Mouse (Mus musculus) layer of hippocampus, postnatal 36 days (tissue): ENCODE data around the gene Zfp710. TPM values are rescaled to one million over a fixed set of nuclear protein-coding genes. Genes with fewer than 3 reads are reported as not detected.
A peak's percentile ranks its signal among the peaks of the same experiment; 100 is the strongest.

Experiments used
- DNase-seq, 2 experiments: peaks; one replicate each; pipeline ENCODE4 v3.0.0; 2022
- total RNA-seq, 2 experiments: library from RNA; stranded (reverse); gene quantifications; 2 replicates each; pipeline ENCODE4 v1.2.3; 2021

Zfp710 gene
- total RNA-seq, 2 experiments from 2014 or later = 21.7 to 23.1 TPM

DNA sequence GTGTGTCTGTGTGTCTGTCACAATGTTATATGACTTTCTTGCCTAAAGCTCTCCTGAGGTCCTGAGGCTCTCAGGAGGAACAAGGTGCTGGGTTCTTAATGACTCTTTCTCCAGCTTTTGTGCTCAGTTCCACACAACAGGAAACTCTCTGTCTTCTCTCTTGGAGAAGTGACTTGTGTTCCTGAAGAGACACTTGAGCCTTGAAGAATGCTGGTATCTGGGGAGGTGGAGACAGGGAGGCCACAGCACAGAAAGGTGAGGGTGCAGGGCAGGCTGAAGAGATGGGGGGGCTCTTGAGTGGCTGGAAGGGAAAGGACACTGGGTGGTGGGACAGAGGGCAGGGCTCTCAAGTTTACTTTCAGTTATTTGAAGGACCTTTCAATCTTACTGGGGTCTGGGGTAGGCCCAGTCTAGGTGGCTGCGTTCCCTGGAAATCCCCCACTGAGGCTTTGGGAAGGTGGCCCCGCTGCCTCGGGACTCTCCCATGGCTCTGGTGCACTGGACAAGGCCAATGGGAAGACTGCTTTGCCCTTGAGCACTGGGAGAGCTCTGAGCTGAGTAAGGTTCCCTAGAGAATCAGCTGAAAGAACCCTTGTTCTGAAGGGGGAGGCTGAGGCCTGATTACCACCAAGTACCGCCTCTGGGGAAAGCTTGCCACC lies 33.9 kb downstream of the Zfp710 start:
- DNase-seq = no peak

DNA sequence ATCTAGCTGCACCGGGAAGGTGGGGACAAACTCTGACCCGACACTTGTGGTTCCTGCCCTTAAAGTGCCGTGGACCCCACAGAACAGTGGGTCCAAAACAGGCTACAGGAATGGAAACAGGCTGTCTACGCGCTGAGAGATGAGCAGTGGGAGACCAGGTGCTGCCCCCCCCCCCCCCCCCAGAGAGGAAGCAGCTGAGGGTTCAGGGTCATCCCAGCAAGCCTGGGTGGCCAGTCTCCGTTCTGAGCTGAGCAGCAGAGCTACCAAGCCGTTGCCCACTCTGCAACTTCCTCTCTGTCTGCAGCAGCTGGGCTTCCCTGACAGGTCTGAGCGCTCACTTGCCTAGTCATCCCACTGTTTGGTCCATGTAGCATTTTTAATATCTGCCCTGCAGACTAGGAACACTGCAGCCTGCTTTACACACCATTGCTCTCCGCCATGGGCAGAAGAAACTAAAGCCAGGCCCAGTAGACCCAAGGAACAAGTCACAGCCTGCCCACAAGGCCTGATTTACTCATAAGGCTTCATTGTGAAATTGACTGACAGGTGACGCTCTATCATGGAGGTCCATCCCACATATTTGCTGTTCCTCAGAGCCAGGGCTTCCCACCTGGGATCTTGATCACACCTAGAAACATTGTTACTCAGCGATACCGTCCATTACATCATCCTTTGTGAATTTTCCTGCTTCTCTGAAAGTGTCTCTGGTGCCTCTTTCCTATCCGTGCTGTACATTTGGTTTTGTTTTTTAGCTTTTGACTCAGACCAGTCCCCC lies 34.6 kb downstream of the Zfp710 start:
- DNase-seq = no peak

DNA sequence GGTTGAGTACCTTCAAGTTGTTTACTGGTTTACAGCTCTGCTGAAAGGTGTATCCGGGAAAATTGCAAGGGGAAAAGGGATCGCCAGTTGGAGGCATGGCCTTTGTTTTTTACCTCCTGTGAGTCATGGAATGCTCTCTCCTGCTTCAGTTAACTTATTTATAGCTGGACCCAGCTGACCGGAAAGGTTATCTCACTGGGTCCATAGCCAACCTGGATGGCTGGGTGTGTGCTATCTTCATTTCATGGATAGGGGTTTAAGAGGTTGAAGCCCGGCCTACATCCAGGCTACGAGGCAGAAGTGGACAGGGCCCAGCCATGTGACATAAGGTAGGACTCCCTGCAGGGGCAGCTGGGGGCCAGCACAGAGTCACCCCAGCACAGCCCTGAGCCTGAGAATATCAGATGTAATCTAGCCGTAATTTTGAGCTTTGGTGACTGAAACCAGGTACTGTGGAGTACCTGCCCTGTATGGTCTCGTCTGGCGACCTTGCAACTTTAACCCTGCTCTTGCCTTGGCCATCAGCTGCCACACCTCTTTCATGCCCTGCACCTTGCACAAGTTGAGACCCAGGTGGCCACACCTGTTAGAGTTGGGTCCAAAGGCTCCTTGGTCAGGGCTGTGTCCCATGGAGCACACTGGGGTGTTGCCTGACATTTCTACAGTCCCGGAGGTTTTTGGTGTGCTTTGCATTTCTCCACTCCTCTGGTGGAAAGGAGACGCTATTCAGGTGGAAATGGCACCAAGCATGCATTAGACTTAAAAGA lies 35.6 kb downstream of the Zfp710 start:
- no peak for DNase-seq

DNA sequence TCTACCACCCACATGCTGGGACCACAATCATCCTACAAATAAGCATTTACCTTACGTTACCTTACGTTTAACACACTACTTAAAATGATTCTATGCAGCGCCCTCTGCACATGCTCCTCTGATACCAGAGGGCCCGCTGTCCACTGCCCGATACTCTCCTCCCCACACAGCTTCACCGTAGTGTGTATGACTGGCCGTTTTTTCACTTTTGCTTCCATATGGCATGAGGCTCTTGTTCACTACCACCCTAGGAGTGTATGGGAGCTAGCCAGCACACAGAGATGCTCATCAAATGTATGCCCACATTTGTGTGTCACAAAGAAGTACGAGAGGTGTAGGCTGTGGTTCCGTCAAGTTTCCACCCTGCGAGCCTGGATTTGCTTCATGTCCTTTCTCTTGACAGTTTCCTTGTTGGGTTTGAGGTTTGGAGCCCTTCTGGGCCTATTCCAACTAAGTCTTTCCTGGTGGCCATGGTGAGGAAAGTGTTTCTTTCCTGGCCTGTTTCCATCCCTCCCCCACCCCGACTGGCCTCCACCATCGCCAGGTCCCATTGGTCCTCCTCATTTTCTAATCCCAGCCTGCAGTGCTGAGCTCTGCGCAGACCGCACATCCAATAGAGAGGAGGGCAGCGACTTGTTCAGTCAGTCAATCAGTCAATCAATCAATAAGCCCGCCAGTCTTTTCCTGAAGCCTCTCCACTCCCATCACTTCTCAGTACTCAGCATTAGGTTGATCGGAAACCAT lies 37.6 kb downstream of the Zfp710 start:
- DNase-seq = no peak

DNA sequence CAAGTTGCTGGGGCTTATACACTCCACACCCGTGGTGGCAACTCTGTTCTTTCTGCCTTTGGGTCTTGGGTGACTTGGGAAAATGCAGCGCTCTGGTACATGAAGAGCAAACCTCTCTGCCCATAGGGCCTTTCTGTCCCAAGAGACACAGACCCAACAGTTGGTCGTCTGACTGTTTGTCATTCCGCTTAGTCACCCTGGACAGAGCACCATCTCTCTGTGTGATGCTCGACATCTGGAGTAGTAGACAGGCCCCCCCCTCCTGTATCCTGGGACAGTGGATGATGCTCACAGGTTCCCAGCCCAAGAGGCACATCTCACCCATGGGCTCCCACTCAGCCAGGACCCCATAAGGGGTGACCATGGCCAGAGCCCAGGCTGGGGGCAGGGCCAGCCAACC lies 38.6 kb downstream of the Zfp710 start:
- DNase-seq = no peak

DNA sequence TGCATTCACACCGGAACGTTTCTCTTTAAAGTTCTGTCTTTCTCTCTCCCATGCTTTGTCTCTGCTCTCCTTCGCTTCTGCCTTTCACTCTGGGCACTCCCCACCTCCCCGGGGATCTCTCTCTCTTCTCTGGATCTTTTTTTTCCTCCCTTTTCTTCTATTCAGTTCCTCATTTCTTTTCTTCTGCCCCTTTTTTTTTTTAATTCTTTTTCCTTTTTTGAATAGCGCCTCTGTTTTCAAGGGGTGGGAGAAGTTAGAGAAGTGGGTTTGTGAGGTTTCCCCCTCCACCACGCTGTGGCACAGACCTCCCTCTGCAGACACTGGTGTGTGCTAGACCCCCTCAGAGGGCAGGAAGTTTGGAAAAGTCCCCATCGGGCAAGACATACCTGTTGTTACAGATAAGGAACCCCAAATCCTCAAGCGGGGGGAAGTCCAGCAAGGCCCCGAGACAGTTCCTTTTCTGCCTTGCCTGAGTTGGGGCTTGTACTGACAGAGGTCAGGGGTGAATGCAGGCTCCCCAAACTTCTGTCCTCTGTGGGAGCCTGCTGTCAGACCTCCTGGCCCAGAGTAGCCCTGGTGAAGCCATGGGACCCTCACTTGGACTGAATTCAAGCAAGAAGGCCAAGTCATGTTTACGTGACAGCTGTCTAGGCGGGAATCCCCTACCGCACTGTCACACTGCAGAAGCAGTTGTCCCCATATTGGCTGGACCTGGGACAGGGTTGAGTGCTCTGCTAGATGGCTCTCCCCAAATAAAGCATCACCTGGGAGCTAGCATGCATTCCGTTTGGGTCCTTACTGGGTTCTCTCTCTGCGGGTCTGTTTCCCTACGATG lies 39.5 kb downstream of the Zfp710 start:
- no peak for DNase-seq

DNA sequence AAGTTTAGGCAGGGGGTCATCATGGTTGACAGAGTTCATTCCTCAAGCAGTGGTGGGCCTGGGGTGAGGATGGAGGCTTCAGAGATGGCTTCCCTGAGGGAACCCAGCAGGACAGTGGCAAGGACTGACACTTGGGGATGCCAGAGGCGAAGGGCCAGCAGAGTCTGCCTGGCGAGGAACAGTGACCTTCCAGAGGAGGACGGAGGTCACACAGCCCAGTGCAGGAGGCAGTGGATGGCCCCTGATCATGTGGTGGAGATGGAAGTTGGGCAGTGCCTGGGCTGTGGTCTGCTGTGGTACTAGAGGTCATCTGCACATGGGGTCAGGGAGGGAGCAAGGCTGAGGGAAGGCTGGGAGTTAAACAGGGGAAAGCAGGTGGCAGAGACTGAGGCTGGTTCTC lies 40.6 kb downstream of the Zfp710 start:
- no peak for DNase-seq

DNA sequence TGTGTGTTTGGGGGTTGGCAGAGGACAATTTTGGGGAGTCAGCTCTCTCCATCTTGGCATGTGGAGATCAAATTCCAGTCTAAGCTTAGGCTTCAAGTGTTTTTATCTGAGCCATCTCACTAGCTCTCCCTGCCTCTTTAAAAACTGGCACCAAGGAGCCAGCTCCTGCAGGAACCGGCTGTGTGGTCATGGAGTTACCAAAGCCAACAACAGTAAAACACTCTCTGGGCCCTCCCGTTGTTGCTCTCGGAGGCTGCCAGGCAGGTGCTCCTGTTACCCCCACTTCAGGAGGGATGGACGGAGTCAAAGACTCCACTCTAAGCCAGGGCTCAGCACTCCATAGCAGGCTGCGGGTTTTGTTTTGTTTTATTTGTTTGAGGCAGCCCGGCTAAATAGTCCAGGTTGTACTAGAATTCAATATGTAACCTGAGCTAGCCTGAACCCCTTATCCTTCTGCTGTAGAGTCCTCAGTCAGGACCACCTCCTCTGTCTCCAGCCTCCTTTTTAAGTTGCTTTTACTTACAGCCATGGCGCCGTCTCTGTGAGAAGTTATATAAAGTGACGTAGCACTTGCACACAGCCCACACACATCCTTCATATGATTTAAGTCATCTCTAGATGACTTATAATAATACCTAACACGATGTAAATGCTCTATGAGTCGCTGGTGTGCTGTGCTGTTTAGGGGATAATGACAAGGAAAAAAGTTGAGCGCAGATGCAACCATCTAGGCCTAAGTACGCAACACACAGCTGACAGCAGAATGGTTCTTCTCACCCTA lies 42.3 kb downstream of the Zfp710 start:
- DNase-seq = no peak

DNA sequence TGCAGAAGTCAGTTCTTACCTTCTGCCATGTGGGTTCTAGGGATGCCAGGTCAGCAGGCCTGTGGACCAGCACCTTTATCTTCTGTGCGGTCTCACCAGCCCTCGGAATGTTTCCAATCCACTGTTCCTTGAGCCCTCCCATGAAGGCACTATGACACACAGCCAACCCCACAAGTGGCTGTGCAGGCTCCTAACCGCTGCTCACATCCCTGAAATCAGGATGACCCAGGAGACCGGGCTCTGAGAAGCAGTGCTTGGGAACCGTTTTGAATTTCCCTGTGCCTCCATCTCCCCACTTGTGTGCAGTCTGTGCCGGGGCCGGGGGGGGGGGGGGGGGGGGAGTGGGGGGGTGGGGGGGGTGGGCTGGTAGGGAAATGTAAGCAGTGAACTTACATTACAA lies 43.7 kb downstream of the Zfp710 start:
- no peak for DNase-seq

DNA sequence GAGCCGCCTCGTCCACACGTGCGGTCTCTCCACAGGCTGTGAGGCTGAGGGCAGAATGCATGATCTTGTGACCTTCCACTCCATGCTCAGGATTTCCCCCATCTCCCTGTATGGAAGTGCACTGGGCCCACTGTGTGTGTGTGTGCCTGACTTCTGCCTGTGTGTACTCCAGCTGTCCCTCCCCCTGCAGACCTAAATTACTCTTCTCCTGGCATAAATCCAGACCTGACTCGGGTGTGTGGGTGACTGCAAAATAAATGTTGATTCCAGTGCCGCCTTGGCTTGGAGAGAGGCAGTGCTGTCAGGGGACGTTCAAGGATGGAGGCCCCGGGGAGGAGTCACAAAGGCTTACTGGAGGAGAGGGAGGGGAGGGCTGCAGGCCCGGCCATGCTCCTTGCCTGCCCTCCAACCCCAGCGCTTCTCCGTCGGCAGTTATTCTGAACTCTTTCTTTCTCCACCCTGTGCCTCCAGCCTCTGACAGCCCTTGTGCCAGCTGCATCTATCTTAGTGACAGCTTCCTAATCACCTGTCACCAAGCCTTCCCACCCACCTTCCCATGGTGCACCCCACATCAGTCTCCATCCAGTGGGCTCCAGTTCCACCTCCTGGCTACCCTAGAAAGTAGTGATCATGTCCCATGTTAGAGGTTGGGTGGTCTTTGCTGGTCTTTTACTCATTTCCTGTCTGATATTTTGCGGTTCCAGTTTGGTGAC lies 45.2 kb downstream of the Zfp710 start:
- peak; percentile 50 to 57 for DNase-seq

DNA sequence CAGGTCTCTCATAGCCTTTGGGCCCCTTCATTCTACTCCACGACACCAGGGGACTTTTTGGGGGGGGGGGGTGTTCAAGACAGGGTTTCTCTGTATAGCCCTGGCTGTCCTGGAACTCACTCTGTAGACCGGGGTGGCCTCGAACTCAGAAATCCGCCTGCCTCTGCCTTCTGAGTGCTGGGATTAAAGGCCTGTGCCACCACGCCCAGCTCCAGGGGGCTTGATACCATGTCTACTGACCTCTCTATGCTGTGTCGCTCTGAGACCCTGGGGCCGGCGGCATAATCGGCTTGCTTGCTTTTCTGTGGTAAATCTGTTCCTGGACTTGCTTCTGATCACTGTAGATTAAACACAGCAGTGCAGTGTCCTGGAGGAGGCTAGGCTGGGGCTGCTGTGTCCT lies 46.6 kb downstream of the Zfp710 start:
- no peak for DNase-seq

DNA sequence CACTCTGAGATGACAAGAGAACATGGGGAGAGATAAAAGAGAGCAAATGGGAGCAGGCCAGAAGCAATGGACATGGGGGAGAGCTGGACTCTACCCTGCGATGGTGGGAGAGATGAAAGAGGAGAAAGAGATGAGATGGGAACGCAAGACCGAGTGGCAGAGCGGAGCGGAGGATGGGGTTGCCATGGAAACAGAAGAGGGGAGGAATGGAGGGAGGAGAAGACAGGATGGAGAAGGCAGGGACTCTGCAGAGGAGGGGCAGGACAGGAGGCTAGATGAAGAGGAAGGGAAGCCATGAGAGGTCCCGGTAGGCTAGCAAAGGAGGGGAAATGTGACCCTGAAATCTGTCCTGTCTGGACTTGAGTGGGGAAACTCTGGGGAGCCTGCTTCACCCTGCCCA lies 47.7 kb downstream of the Zfp710 start:
- peak; percentile 49 to 53 for DNase-seq

DNA sequence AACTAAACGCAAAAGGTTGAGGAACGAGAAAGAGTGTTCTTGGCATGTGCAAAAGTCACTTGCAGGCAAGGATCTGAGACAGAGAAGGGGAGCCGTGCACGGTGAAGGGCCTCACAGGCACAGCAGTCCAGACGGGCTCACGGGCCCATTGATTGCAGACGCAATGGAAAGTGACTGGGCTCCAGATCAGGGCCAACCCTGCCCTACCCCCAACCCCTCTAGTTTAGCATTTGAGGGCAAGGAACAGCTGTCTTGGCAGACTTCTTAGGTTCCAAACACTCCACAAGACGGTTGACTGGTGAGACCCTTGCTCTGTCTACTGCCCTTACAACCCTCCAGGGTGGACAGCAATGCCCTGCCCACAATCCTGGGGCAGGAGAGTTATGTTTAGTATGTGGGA lies 48.9 kb downstream of the Zfp710 start:
- DNase-seq = no peak

DNA sequence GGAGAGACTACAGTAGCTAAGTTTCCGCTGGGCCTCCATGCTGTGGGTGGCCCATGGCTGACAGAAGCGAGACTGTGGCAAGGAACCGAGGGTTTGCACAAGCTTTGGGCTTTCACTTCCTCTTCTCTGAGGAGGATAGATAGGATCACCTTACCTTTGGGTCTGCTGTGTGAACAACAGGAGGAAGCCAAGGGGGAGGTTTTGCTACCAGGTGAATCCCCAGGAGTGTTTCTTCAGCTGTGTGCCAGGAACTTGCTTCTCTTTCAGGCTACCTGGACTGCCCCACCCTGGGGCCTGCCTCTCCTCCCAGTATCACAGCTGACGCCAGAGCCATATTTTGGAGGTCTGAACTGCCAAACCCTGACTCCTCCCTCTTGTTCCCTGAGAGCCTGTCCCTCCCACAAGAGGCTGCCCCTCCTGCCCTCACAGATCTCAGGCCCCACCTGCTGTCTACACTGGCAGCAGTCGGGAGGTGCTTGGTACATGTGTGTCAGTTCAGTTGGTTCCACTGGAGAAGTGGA lies 50.4 kb downstream of the Zfp710 start:
- DNase-seq = no peak

DNA sequence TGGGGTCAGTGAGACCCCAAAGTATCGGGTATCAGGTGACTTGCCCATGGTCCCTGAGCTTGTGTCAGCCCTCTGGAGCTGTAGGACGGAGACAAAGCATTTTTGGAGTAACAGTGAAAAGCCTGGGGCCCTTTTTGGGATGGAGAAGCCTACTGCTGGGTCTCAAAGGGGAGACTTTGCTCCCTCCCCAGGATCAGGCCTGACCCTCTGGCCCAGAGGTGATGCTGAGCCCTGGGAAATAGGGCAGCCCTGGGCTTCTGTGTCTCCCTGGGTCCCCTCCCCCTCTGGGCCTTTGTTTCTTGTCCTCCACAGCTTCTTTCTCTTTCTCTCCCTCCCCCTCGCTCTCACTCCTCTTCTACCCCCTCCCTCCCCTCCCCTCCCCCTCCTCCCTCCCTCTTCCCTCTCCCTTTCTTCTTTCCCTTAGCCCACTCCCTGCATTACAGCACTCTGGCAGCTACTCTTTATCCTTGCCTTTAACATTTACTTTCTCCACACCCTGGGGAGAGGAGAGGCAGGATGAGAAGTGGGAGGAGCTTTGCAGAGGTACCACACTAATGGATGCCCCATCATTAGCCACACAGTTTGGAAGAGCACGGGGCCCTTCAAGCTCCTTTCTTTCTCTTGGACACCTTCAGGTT lies 51.5 kb downstream of the Zfp710 start:
- DNase-seq = no peak

DNA sequence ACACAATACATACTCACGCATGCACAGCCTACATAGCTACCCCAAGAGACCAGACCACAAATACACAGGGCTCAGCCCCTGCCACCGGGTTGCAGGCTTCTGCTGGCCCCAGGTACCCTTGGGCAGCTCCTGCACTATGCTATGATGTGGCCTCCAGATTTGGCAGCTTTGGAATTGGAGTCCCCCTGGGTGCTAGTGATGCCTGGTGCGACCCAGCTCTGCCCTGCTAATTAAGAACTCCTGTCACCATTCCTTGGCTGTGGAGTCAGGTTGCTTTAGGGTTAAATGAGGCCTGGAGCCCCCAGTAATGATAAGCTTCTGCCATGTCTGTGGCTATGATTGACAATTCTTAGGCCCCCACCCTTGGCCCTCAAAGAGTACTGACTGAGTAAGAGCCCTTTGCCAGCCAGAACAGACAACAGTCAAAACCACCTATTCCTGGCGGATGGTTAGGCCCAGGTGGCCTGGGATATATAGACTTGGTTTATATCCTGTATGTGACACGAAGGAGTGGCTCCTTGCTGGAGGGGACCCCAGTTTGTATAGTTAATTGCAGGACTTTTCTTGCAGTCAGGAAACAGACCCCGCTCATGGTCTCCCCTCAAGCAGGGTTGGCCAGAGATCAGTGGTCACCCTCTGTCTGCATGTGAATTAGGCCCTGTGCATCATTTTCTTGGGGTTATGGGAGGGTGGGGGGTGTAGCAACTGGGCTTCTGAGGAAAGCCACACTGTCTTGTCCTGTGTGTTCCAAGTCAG lies 52.5 kb downstream of the Zfp710 start:
- DNase-seq = no peak

DNA sequence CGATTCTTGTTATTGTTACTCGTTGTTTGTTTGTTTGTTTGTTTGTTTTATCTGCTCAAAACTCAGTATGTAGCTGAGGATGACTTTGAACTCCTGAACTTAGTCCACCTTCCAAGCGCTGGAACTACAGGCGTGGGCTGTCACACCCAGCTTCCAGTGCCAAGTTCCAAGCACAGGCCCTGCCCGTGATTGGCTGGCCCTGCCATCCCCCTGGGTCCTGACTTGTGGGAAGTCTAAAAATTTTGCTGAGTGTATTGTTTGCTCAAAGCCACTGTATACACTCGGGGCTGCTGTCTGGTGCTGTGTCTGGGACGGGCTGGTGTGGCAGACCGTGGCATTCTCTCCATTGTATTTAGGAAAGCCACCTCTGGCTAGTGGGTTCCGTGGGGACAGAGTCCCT lies 53.2 kb downstream of the Zfp710 start:
- no peak for DNase-seq

DNA sequence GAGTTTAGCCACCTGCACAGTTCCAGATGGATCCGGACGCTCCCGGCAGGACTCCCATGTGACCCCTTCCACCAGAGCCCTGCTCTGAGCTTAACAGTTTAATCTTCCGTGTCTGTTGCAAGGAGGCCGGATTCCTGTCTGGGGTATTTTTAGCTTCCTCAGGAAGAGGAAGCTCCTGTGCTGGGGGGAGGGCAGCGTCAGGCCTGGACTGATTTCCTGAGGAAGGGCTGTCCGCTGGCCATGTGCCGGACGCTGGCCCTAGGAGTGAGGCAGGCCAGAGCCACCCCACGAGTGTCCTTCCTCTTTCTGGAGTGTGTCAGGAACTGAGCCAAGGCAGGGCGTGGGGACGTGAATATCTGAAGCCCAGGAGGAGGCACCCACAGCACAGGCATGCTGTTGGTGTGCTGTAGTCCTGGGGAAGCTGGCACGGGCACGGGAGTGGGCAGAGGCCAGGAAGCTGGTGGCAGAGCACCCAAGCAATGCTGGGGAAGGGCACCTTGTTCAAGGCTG lies 54.2 kb downstream of the Zfp710 start:
- peak; percentile 56 to 70 for DNase-seq
